Mouse (Mus musculus) stomach, embryonic 14.5 days (tissue): ENCODE measurements around the gene Pheta2. TPM values are rescaled to one million over a fixed set of nuclear protein-coding genes. Genes with fewer than 3 reads are reported as not detected.

Experiments
- ATAC-seq: fragments of 200-750 bp; cut with Nextera tagmentation; 2 replicates; pipeline ENCODE4 v1.8.0; 2017; ENCODE audit warnings: low read depth, moderate TSS enrichment; ENCODE audit not compliant: insufficient number of reproducible peaks, insufficient read depth, low FRiP score
- H3K27ac ChIP-seq: fragments of 300-500 bp; sonication (generic); 2 replicates; pipeline ENCODE4 v1.5.1; 2014; ENCODE audit warnings: mild to moderate bottlenecking, low read length, moderate library complexity, mixed read lengths
- H3K27me3 ChIP-seq: fragments of 300-500 bp; sonication (generic); 2 replicates; pipeline ENCODE4 v1.6.1; 2014; ENCODE audit warnings: low read length, control low read depth, mixed read lengths; ENCODE audit not compliant: control insufficient read depth, insufficient read depth
- H3K36me3 ChIP-seq: fragments of 300-500 bp; sonication (generic); 2 replicates; pipeline ENCODE4 v1.6.1; 2014; ENCODE audit warnings: mild to moderate bottlenecking, control low read depth, low read length, moderate library complexity, mixed read lengths; ENCODE audit not compliant: control insufficient read depth, insufficient read depth
- H3K4me1 ChIP-seq: fragments of 300-500 bp; sonication (generic); 2 replicates; pipeline ENCODE4 v1.6.1; 2014; ENCODE audit warnings: low read length, control low read depth, mixed read lengths; ENCODE audit not compliant: control insufficient read depth, insufficient read depth
- H3K4me2 ChIP-seq: fragments of 300-500 bp; sonication (generic); replicated peaks from 2 replicates; pipeline ENCODE4 v1.6.1; 2014; ENCODE audit warnings: low read depth, low read length, control low read depth
- H3K4me3 ChIP-seq: fragments of 300-500 bp; sonication (generic); 2 replicates; pipeline ENCODE4 v1.5.1; 2014; ENCODE audit warnings: low read depth, low read length, control low read depth
- H3K9ac ChIP-seq: fragments of 300-500 bp; sonication (generic); replicated peaks from 2 replicates; pipeline ENCODE4 v1.6.1; 2014; ENCODE audit warnings: low read depth, mild to moderate bottlenecking, control low read depth, low read length, moderate library complexity, mixed read lengths
- H3K9me3 ChIP-seq: fragments of 300-500 bp; sonication (generic); 2 replicates; pipeline ENCODE4 v1.6.1; 2016; ENCODE audit warnings: low read depth, low read length, control low read depth; ENCODE audit not compliant: control insufficient read depth
- WGBS: fragments of 180-500 bp; shearing (Covaris S2); extraction: QIAGEN DNeasy Blood & Tissue Kit; methylation state at CpG from one replicate; pipeline ENCODE4 v1.1.7; 2014; 5-methylcytosine and 5-hydroxymethylcytosine counted together
- polyA plus RNA-seq: library from polyadenylated mRNA; unstranded; fragments of >200 nt; fragmentation: Nextera tagmentation; extraction: Ambion mirVana; gene quantifications from 2 replicates; pipeline ENCODE4 v1.2.1, GENCODE M21; 2014

Gene Pheta2
- polyA plus RNA-seq, 1 experiment from 2014 or later: 15.2 TPM

DNA sequence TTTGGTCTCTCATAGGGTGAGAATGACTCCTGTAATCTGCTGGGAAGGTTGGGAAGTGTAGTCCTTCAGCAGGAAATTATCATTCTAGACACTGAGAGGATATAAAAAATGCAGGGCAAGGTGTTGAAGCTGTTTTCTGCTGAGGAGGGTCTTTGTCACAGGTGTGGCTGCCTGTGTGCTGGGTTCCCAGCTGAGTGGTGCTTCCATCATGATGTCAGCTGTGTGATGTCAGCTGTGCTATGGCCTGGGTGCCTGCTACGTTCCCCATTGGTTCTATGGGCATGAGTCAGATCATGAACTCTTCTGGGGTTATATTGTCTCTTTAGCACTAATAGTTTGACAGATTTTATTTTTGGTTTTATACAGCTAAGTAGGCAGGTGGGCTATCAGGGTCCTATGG is 30.1 kb downstream of the Pheta2 start:
- Histone ChIP-seq H3K9me3 (no peaks in the 10 kb centered on the region), H3K9ac (no peak overlapping the region), H3K4me2 (no peak overlapping the region), H3K4me3 (no peak overlapping the region), H3K27ac (no peak overlapping the region), H3K27me3 (no peaks in the 10 kb centered on the region), H3K4me1 (no peaks in the 10 kb centered on the region), H3K36me3 (no peaks in the 10 kb centered on the region)
- 82% methylated on average over 1 of the region's 1 CpGs for WGBS
- no peak for ATAC-seq

DNA sequence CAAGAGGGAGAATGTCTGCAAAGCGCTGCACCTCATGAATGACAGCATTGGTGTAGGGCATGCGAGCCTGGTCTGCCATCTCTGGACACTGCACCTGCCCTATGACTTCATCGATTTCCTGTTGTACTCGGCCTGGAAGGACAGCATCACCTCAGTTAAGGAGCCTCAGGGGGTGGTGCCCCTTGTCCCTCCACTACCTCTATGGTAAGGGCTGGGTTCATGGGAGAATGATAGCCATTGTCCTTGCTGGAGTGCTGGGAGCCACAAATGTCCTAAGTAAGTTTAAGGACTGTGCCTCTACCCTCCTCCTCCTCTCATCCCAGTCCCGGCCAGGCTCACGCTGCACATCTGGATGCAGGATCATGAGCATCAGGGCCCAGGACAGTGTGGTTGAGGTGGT is 33.7 kb downstream of the Pheta2 start:
- no peak overlapping the region for H3K9ac ChIP-seq
- H3K27ac ChIP-seq: no peak overlapping the region
- H3K4me1 ChIP-seq: peaks cover 10% of the 10 kb centered on the region
- 89% methylated on average over 6 of the region's 6 CpGs for WGBS
- no peaks in the 10 kb centered on the region for H3K27me3 ChIP-seq
- no peak overlapping the region for H3K4me3 ChIP-seq
- H3K36me3 ChIP-seq: no peaks in the 10 kb centered on the region
- no peak for ATAC-seq
- no peaks in the 10 kb centered on the region for H3K9me3 ChIP-seq
- no peak overlapping the region for H3K4me2 ChIP-seq

DNA sequence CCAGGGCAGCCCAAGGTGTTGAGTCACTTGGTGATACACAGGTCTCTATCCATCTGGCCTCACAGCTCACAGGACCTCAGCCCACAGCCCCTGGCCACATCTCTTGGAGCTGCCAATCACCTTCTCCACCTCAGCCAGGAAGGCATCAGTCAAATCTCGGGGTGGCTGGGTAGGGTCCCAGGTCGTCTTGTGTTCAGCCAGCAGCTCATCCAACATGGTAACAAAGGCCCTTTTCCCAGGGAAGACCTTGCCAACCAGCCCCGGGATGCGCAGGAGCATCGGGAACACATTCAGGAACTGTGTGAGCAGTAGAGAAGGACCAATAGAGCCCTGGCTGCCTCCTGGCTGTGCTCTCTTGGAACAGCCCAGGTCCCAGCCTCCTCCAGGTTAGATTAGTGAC is 34.2 kb downstream of the Pheta2 start:
- Histone ChIP-seq H3K4me3 (no peak overlapping the region), H3K27me3 (no peaks in the 10 kb centered on the region), H3K27ac (no peak overlapping the region), H3K9ac (no peak overlapping the region), H3K4me2 (no peak overlapping the region), H3K9me3 (no peaks in the 10 kb centered on the region), H3K4me1 (peaks cover 14% of the 10 kb centered on the region), H3K36me3 (no peaks in the 10 kb centered on the region)
- 84% methylated on average over 5 of the region's 5 CpGs for WGBS
- ATAC-seq: no peak

DNA sequence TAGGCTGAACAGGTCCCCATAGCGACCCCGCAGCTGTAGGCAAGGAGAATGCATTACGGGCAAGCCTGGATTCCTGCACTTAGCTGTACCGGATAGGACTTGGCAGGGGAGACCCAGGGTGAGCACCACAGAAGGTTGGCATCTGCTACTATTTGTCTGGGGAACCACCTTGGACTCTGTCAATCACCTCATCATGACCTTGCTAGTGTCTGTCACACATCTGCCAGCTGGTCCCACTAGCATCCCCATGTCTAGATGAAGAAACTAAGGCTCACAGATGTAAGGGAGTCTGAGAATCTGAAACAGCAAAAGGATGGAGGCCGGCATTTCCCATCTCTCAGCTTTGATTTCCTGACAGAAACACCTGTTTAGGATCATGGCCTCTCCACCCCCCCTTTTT is 35.7 kb downstream of the Pheta2 start:
- H3K27ac ChIP-seq: no peak overlapping the region
- H3K9me3 ChIP-seq: no peaks in the 10 kb centered on the region
- H3K4me3 ChIP-seq: no peak overlapping the region
- WGBS: 78% methylated on average over 5 of the region's 5 CpGs
- H3K4me2 ChIP-seq: no peak overlapping the region
- no peaks in the 10 kb centered on the region for H3K27me3 ChIP-seq
- H3K4me1 ChIP-seq: peaks cover 17% of the 10 kb centered on the region
- no peaks in the 10 kb centered on the region for H3K36me3 ChIP-seq
- no peak overlapping the region for H3K9ac ChIP-seq
- no peak for ATAC-seq

GRCm38 (mm10) chr15:82375855-82376254 is 37.1 kb downstream of the Pheta2 start:
- Histone ChIP-seq H3K27ac (no peak overlapping the region), H3K9me3 (no peaks in the 10 kb centered on the region), H3K4me3 (no peak overlapping the region), H3K9ac (no peak overlapping the region), H3K27me3 (no peaks in the 10 kb centered on the region), H3K36me3 (no peaks in the 10 kb centered on the region), H3K4me2 (no peak overlapping the region), H3K4me1 (peaks cover 27% of the 10 kb centered on the region)
- no peak for ATAC-seq
- WGBS: 87% methylated on average over 9 of the region's 9 CpGs

DNA sequence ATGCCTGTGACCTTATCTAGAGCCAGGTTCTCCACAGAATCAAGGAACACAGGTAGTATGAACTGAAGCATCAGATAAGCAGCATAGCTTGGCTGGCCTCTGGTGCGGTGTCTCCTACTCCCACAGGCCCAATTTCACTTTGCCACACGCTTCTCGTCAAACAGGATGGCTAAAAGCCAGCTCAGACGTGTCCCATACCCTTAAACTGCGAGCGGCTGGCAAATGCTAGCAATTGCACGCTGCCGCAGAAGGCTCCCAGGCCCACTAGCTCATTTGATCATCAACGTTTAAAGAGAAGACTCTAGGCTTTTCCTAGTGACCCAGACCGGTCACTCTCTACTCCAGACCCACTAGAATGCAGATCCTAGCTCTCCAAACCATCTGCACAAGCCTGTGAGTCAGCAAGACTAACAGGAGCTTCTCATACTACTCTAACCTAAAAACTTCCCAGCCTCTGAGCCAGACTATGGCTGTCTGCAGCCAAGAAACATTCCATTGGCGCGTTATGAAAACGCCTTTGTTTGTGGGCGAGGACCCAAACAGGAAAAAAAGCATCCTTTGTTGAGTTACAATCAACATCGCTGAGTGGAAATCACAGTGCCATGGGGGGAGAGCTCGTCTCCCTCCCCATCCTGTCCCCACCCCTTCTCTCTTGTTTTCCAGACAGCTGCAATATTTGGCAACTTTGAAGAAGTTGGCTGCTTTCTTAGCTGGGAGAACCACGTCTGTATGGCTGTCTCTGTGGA is 37.8 kb downstream of the Pheta2 start:
- no peak overlapping the region for H3K9ac ChIP-seq
- no peak for ATAC-seq
- no peak overlapping the region for H3K4me2 ChIP-seq
- peak overlapping the region; percentile 3; the same call in 1 of the 2 replicates for H3K27ac ChIP-seq
- H3K9me3 ChIP-seq: no peaks in the 10 kb centered on the region
- no peaks in the 10 kb centered on the region for H3K27me3 ChIP-seq
- H3K36me3 ChIP-seq: no peaks in the 10 kb centered on the region
- H3K4me1 ChIP-seq: peaks cover 27% of the 10 kb centered on the region
- WGBS: 61% methylated on average over 17 of the region's 17 CpGs
- H3K4me3 ChIP-seq: no peak overlapping the region

- no peaks in the 10 kb centered on the region for H3K27me3 ChIP-seq
- no peak overlapping the region for H3K9ac ChIP-seq
- ATAC-seq: no peak
- peaks cover 27% of the 10 kb centered on the region for H3K4me1 ChIP-seq
- H3K4me3 ChIP-seq: no peak overlapping the region
- 70% methylated on average over 5 of the region's 5 CpGs for WGBS
- no peak overlapping the region for H3K27ac ChIP-seq
- no peak overlapping the region for H3K4me2 ChIP-seq
- H3K9me3 ChIP-seq: no peaks in the 10 kb centered on the region
- H3K36me3 ChIP-seq: no peaks in the 10 kb centered on the region
Observed at GRCm38 (mm10) chr15:82377701-82378100, 39.0 kb downstream of the Pheta2 start.

DNA sequence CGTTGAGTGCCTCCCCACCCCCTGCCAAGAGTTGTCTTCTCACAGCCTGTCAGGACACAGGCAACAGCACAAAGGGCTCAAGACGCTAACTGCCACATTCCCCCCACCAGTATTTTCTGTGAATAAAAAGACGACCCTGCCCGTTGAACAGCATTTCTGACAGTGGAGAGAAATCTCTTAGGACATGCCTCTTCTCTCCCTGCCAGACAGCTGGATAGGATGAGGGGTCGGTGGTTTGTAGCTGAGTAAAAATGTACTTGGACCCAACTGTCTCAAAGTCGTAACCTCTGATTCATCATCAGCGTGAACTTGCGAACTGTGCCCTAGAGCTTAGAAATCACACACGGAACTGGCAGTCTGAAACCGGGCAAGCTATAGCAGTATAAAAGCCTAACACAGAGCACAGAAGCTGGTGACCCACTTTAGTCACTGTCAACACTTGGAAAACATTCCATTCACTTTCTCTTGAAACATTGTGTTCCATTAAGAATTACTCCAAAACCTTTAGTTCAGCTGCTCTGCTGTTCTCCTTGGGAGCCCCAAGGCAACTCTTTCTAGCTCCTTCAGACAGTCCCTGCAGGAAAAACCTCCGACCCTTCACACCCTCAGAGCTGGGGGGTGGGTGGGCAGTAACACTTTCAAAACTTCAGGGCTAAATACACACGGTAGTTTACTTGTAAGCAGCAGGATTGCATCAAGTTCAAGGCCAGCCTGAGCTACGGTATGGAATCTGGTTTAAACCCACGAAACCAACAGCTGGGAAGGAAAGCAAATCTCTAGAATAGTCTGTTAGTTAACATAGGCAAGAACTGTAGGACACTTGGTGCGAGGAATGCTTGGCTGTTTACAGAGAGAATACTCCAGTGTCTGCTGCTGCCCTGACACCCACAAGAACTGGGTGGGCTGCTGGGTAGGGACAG is 39.8 kb downstream of the Pheta2 start:
- ATAC-seq: no peak
- Histone ChIP-seq H3K36me3 (no peaks in the 10 kb centered on the region), H3K9me3 (no peaks in the 10 kb centered on the region), H3K4me3 (no peak overlapping the region), H3K4me2 (peak overlapping the region; percentile 66; the same call in 1 of the 2 replicates), H3K27me3 (no peaks in the 10 kb centered on the region), H3K9ac (no peak overlapping the region), H3K27ac (0 out of 2 replicates have a peak overlapping the region, but pooled peaks have one; percentile 81), H3K4me1 (peaks cover 27% of the 10 kb centered on the region)
- WGBS: 29% methylated on average over 15 of the region's 15 CpGs
